Mouse (Mus musculus) embryonic facial prominence, embryonic 11.5 days (tissue): ENCODE results near the gene Jakmip3. TPM values are rescaled to one million over a fixed set of nuclear protein-coding genes. Genes with fewer than 3 reads are reported as not detected.

Experiments used
- ATAC-seq: fragments of 200-750 bp; cut with Nextera tagmentation; replicated peaks from 2 replicates; pipeline ENCODE4 v1.8.0; 2017; ENCODE audit warnings: low read depth; ENCODE audit not compliant: insufficient number of reproducible peaks, low FRiP score, low TSS enrichment
- DNase-seq: peaks from one replicate; pipeline ENCODE4 v3.0.0-alpha.2; 2015; ENCODE audit warnings: low spot score
- H3K27ac ChIP-seq: fragments of 300-500 bp; sonication (generic); replicated peaks from 2 replicates; pipeline ENCODE4 v1.5.1; 2014; ENCODE audit warnings: mild to moderate bottlenecking, low read depth, low read length, control low read depth
- H3K27me3 ChIP-seq: fragments of 300-500 bp; sonication (generic); 2 replicates; pipeline ENCODE4 v1.6.1; 2014; ENCODE audit warnings: mild to moderate bottlenecking, low read length, moderate library complexity, mixed read lengths; ENCODE audit not compliant: control insufficient read depth, insufficient read depth
- H3K36me3 ChIP-seq: fragments of 300-500 bp; sonication (generic); replicated peaks from 2 replicates; pipeline ENCODE4 v1.6.1; 2014; ENCODE audit warnings: low read depth, mild to moderate bottlenecking, low read length, moderate library complexity, mixed read lengths; ENCODE audit not compliant: control insufficient read depth, insufficient read depth
- H3K4me1 ChIP-seq: fragments of 300-500 bp; sonication (generic); 2 replicates; pipeline ENCODE4 v1.6.1; 2014; ENCODE audit warnings: low read length, mixed read lengths; ENCODE audit not compliant: control insufficient read depth, insufficient read depth
- H3K4me2 ChIP-seq: fragments of 300-500 bp; sonication (generic); 2 replicates; pipeline ENCODE4 v1.6.1; 2014; ENCODE audit warnings: low read depth, mild to moderate bottlenecking, control low read depth, low read length, moderate library complexity
- H3K4me3 ChIP-seq: fragments of 300-500 bp; sonication (generic); 2 replicates; pipeline ENCODE4 v1.5.1; 2014; ENCODE audit warnings: low read depth, low read length, control low read depth
- H3K9ac ChIP-seq: fragments of 300-500 bp; sonication (generic); replicated peaks from 2 replicates; pipeline ENCODE4 v1.6.1; 2014; ENCODE audit warnings: mild to moderate bottlenecking, control low read depth, low read length
- H3K9me3 ChIP-seq: fragments of 300-500 bp; sonication (generic); replicated peaks from 2 replicates; pipeline ENCODE4 v1.6.1; 2016; ENCODE audit warnings: mild to moderate bottlenecking, low read length, inconsistent platforms, mixed read lengths; ENCODE audit not compliant: control insufficient read depth
- WGBS: fragments of 180-500 bp; shearing (Covaris S2); extraction: QIAGEN DNeasy Blood & Tissue Kit; methylation state at CpG from one replicate; pipeline ENCODE4 v1.1.7; 2014; 5-methylcytosine and 5-hydroxymethylcytosine counted together
- polyA plus RNA-seq: library from polyadenylated mRNA; unstranded; fragments of >200 nt; fragmentation: Nextera tagmentation; extraction: Ambion mirVana; gene quantifications from 2 replicates; pipeline ENCODE4 v1.2.1, GENCODE M21; 2014

Jakmip3 gene
- polyA plus RNA-seq, 1 experiment from 2014 or later, result 0.80 TPM

- ATAC-seq, result peak; percentile 61
- 5% methylated on average over 10 of the region's 10 CpGs for WGBS
- H3K4me1 ChIP-seq, result no peaks in the 10 kb centered on the region; the same call in none of the 2 replicates
These were observed 31.7 kb upstream of the Jakmip3 start for GRCm38 (mm10) chr7:138908768-138909276.

DNA sequence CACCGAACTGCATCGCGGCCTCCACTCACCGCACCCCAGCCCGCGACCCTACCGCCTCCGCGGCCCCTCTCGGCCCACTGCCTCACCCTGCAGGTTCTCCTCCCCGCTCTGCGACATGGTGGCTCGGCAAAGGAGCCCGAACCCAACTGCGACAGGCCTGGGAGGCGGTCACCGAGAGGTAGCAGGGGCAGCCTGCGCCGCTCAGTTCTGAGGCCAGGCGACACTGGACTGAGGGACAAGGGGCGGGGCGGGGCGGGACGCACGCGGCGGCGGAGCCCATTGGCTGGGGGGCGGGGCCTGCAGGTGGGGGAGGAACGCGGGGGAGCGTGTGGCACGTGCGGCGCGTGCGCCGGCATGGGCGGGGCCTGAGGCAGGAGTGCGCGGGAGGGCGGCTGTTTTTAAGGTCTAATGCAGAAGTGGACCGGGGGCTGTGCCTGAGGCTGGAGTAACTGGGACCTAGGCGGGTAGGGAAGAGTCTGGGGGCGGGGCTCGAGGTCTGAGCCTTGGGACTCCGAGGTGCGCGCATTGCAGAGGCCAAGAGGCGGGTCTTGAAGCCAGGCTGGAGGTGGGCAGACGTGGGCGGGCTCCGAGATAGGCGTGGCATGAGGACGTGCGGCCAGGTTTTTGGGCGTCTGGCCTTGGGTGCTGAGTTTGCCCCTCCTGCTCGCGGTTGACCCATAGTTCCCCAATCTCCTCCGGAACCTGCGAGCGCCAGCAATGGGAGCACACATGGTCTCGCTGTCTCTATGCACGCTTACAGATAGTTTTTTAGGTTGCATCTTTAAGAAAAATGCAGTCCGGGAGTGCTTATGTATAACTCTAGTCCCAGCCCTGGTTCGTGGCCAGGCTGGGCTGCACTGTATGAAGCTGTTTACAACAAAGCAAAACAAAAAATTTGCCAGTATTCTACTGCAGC lies 31.0 kb upstream of the Jakmip3 start, which contains the start of gene Bnip3:
Gene Bnip3, minus strand, starts transcription at position 243 of the 916 bp plus-strand sequence.
- no peak within 1 kb of the TSS; the same call in 1 of the 2 replicates for H3K27ac ChIP-seq
- DNase-seq, result peak; percentile 93
- H3K4me3 ChIP-seq, result peak within 1 kb of the TSS; percentile 72
- H3K4me1 ChIP-seq, result no peaks in the 10 kb centered on the region; the same call in none of the 2 replicates
- H3K36me3 ChIP-seq, result no peaks in the 10 kb centered on the region
- H3K27me3 ChIP-seq, result no peaks in the 10 kb centered on the region
- peak within 1 kb of the TSS; percentile 82 for H3K9ac ChIP-seq
- peak; percentile 92 for ATAC-seq
- H3K4me2 ChIP-seq, result peak within 1 kb of the TSS; percentile 71
- under 1% methylated on average over 63 of the region's 66 CpGs for WGBS
- no peaks in the 10 kb centered on the region for H3K9me3 ChIP-seq

More at GRCm38 (mm10) chr7:138908768-138909276, 31.7 kb upstream of the Jakmip3 start:
- peak; percentile 41 for DNase-seq
- Histone ChIP-seq H3K9me3 (no peaks in the 10 kb centered on the region), H3K27ac (no peak overlapping the region), H3K27me3 (no peaks in the 10 kb centered on the region), H3K4me3 (peak overlapping the region; percentile 72), H3K36me3 (no peaks in the 10 kb centered on the region), H3K9ac (peak overlapping the region; percentile 82), H3K4me2 (peak overlapping the region; percentile 71)

DNA sequence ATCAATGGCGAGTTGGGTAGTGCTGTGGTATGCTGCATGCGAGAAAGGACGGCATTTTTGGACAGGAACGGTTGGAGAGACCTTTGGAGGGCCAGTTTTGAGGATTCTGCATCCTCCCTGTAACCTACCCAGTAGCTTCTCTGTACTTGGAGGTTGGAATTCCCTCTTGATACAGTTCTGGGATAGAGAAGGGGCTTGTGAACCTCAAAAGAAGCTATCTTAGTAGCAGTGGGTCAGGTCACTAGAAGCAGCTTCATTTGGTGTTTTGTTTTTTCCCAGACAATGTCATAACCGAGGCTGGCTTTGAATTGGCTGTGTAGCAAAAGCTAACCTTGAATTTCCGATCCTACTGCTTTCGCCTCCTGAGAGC lies 30.4 kb upstream of the Jakmip3 start:
- no peak overlapping the region; the same call in 1 of the 2 replicates for H3K27ac ChIP-seq

DNA sequence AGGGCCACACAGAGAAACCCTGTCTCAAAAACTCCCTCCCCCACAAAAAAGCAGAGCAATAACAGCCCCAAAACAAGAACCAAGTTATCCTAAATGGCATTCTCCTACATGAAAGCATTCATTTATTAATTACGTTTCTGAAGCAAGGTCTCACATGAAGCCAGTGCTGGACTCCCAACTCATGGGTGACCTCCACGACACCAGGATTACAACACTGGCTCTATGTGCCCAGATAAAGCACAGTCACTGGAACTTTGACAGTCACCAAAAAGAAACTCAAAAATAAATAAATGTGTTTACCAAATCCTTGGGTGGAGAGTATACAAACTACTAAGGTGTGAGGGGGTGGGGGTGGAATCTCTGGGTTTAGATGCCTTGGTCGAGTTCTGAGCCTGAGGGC lies 26.9 kb upstream of the Jakmip3 start:
- Histone ChIP-seq H3K36me3 (no peaks in the 10 kb centered on the region), H3K4me3 (no peak overlapping the region), H3K9me3 (no peaks in the 10 kb centered on the region), H3K27me3 (no peaks in the 10 kb centered on the region), H3K4me2 (no peak overlapping the region), H3K4me1 (no peaks in the 10 kb centered on the region; the same call in 1 of the 2 replicates), H3K9ac (no peak overlapping the region), H3K27ac (no peak overlapping the region)
- no peak for DNase-seq
- 79% methylated on average over 3 of the region's 3 CpGs for WGBS
- no peak for ATAC-seq

More for the DNA sequence above, 30.4 kb upstream of the Jakmip3 start:
- no peak for ATAC-seq
- Histone ChIP-seq H3K27me3 (no peaks in the 10 kb centered on the region), H3K4me1 (no peaks in the 10 kb centered on the region; the same call in none of the 2 replicates), H3K4me2 (peak overlapping the region; percentile 71), H3K9ac (peak overlapping the region; percentile 51), H3K9me3 (no peaks in the 10 kb centered on the region), H3K4me3 (peak overlapping the region; percentile 72), H3K36me3 (no peaks in the 10 kb centered on the region)
- WGBS, result 19% methylated on average over 7 of the region's 7 CpGs
- no peak for DNase-seq

DNA sequence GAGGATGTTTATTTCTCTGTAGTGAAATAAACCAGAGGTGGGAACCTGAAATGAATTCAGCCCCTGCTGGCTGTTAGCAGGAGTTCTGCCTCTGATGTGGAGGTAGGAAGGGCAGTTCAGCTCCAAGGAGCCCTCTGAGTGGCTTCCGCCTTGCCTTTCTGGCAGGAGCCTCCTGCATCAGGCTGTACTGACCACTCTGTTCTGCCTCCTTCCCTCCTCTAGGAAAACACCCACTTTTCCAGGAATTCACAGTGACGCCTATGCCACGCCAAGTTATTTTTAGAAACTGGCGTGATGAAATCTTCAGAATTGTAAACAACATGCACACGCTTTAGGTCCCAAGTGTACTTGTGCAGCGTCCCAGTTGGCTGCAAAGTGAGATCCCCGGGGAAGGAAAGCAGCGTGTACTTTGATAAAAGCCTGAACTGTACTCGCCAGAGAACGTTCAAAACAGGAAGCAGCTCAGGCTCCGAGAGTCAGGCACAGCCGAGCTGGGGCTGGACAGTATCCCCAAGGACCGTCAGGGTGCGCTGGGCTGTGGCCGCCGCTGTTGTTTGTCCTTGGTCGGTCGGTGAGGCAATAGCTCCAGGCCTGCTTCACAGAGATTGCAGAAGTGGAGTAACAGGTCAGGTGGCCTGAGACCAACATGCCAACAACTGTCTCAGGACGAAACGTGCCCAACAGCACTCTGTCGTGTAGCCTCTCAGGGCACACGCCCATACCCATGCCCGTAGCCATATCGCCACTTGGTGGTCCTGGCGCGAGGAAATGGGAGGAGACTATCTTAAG lies 21.2 kb upstream of the Jakmip3 start:
- peak; percentile 54 for DNase-seq
- 3% methylated on average over 26 of the region's 26 CpGs for WGBS
- Histone ChIP-seq H3K36me3 (no peaks in the 10 kb centered on the region), H3K4me1 (no peaks in the 10 kb centered on the region), H3K9me3 (no peaks in the 10 kb centered on the region), H3K4me2 (peak overlapping the region; percentile 62), H3K27me3 (no peaks in the 10 kb centered on the region), H3K27ac (no peak overlapping the region), H3K9ac (peak overlapping the region; percentile 29), H3K4me3 (peak overlapping the region; percentile 22)
- peak; percentile 70; the same call in 1 of the 2 replicates for ATAC-seq

GRCm38 (mm10) chr7:138921611-138922010 lies 18.9 kb upstream of the Jakmip3 start:
- Histone ChIP-seq H3K4me2 (no peak overlapping the region), H3K36me3 (no peaks in the 10 kb centered on the region), H3K27me3 (no peaks in the 10 kb centered on the region), H3K27ac (no peak overlapping the region), H3K9me3 (no peaks in the 10 kb centered on the region), H3K4me3 (no peak overlapping the region), H3K4me1 (no peaks in the 10 kb centered on the region), H3K9ac (no peak overlapping the region)
- 97% methylated on average over 8 of the region's 8 CpGs for WGBS
- ATAC-seq (no peak), DNase-seq (no peak)

GRCm38 (mm10) chr7:138923756-138924425 lies 16.6 kb upstream of the Jakmip3 start:
- Histone ChIP-seq H3K27ac (no peak overlapping the region), H3K9ac (no peak overlapping the region), H3K4me3 (no peak overlapping the region), H3K9me3 (no peaks in the 10 kb centered on the region), H3K4me1 (no peaks in the 10 kb centered on the region), H3K4me2 (no peak overlapping the region), H3K27me3 (no peaks in the 10 kb centered on the region), H3K36me3 (no peaks in the 10 kb centered on the region)
- ATAC-seq, result no peak
- DNase-seq, result peak; percentile 67
- WGBS, result 12% methylated on average over 3 of the region's 3 CpGs
